Mouse (Mus musculus): ENCODE measurements around the gene Hoxa2. TPM values are rescaled to one million over a fixed set of nuclear protein-coding genes. Genes with fewer than 3 reads are reported as not detected.

The Hoxa2 gene
- polyA plus RNA-seq, 1 experiment from 2014 or later = 0.10 TPM

GRCm38 (mm10) chr6:52150401-52150966, 14.1 kb downstream of the Hoxa2 start:
- H3K27me3 ChIP-seq (ENCODE audit: control insufficient read depth, insufficient read depth, low read depth, low read length) = peaks cover 74% of the 10 kb centered on the region
- no peak overlapping the region for H3K27ac ChIP-seq (ENCODE audit: low read length)
- no peak overlapping the region for H3K9ac ChIP-seq (ENCODE audit: low read depth, low read length)
- ATAC-seq = no peak
- H3K4me2 ChIP-seq (ENCODE audit: low read length) = no peak overlapping the region
- 4% methylated on average over 16 of the region's 16 CpGs for WGBS
- H3K9me3 ChIP-seq (replicated peaks; ENCODE audit: control insufficient read depth, low read length, poor library complexity, severe bottlenecking) = no peaks in the 10 kb centered on the region; the same call in 1 of the 2 replicates
- H3K4me1 ChIP-seq (ENCODE audit: control insufficient read depth, insufficient read depth, low read length) = no peaks in the 10 kb centered on the region
- H3K36me3 ChIP-seq (ENCODE audit: control insufficient read depth, insufficient read depth, low read length) = no peaks in the 10 kb centered on the region
- H3K4me3 ChIP-seq (ENCODE audit: low read depth, low read length) = no peak overlapping the region

GRCm38 (mm10) chr6:52139115-52139514, 25.5 kb downstream of the Hoxa2 start:
- no peaks in the 10 kb centered on the region for H3K36me3 ChIP-seq (ENCODE audit: control insufficient read depth, insufficient read depth, low read length)
- no peak overlapping the region for H3K9ac ChIP-seq (ENCODE audit: low read depth, low read length)
- no peak overlapping the region for H3K27ac ChIP-seq (ENCODE audit: low read length)
- 83% methylated on average over 5 of the region's 5 CpGs for WGBS
- H3K27me3 ChIP-seq (ENCODE audit: control insufficient read depth, insufficient read depth, low read depth, low read length) = peaks cover 3% of the 10 kb centered on the region
- 0 out of 2 replicates have a peak, but pooled peaks cover 4% of the 10 kb centered on the region for H3K4me1 ChIP-seq (ENCODE audit: control insufficient read depth, insufficient read depth, low read length)
- ATAC-seq = no peak
- no peak overlapping the region for H3K4me2 ChIP-seq (ENCODE audit: low read length)
- no peak overlapping the region for H3K4me3 ChIP-seq (ENCODE audit: low read depth, low read length)
- H3K9me3 ChIP-seq (replicated peaks; ENCODE audit: control insufficient read depth, low read length, poor library complexity, severe bottlenecking) = no peaks in the 10 kb centered on the region

GRCm38 (mm10) chr6:52138576-52138975, 26.1 kb downstream of the Hoxa2 start:
- 0 out of 2 replicates have a peak, but pooled peaks cover 4% of the 10 kb centered on the region for H3K4me1 ChIP-seq (ENCODE audit: control insufficient read depth, insufficient read depth, low read length)
- no peak overlapping the region for H3K9ac ChIP-seq (ENCODE audit: low read depth, low read length)
- H3K4me3 ChIP-seq (ENCODE audit: low read depth, low read length) = no peak overlapping the region
- no peak overlapping the region for H3K27ac ChIP-seq (ENCODE audit: low read length)
- H3K9me3 ChIP-seq (replicated peaks; ENCODE audit: control insufficient read depth, low read length, poor library complexity, severe bottlenecking) = no peaks in the 10 kb centered on the region
- H3K36me3 ChIP-seq (ENCODE audit: control insufficient read depth, insufficient read depth, low read length) = no peaks in the 10 kb centered on the region
- H3K4me2 ChIP-seq (ENCODE audit: low read length) = no peak overlapping the region
- WGBS = 79% methylated on average over 10 of the region's 10 CpGs
- no peak for ATAC-seq
- H3K27me3 ChIP-seq (ENCODE audit: control insufficient read depth, insufficient read depth, low read depth, low read length) = peaks cover 2% of the 10 kb centered on the region

- 52% methylated on average over 9 of the region's 9 CpGs for WGBS
- no peak overlapping the region for H3K9ac ChIP-seq (ENCODE audit: low read depth, low read length)
- no peak; the same call in 1 of the 2 replicates for ATAC-seq
- H3K27ac ChIP-seq (ENCODE audit: low read length) = no peak overlapping the region
- H3K4me2 ChIP-seq (ENCODE audit: low read length) = no peak overlapping the region
- H3K4me1 ChIP-seq (ENCODE audit: control insufficient read depth, insufficient read depth, low read length) = 0 out of 2 replicates have a peak, but pooled peaks cover 4% of the 10 kb centered on the region
- H3K9me3 ChIP-seq (replicated peaks; ENCODE audit: control insufficient read depth, low read length, poor library complexity, severe bottlenecking) = no peaks in the 10 kb centered on the region
- no peaks in the 10 kb centered on the region; the same call in 1 of the 2 replicates for H3K27me3 ChIP-seq (ENCODE audit: control insufficient read depth, insufficient read depth, low read depth, low read length)
- H3K36me3 ChIP-seq (ENCODE audit: control insufficient read depth, insufficient read depth, low read length) = no peaks in the 10 kb centered on the region
- H3K4me3 ChIP-seq (ENCODE audit: low read depth, low read length) = no peak overlapping the region
Measured at GRCm38 (mm10) chr6:52137841-52138535, 26.6 kb downstream of the Hoxa2 start.

- H3K27ac ChIP-seq (ENCODE audit: low read length) = no peak overlapping the region
- H3K4me1 ChIP-seq (ENCODE audit: control insufficient read depth, insufficient read depth, low read length) = peaks cover 16% of the 10 kb centered on the region
- H3K27me3 ChIP-seq (ENCODE audit: control insufficient read depth, insufficient read depth, low read depth, low read length) = no peaks in the 10 kb centered on the region; the same call in 1 of the 2 replicates
- H3K4me3 ChIP-seq (ENCODE audit: low read depth, low read length) = no peak overlapping the region
- H3K4me2 ChIP-seq (ENCODE audit: low read length) = no peak overlapping the region
- H3K36me3 ChIP-seq (ENCODE audit: control insufficient read depth, insufficient read depth, low read length) = no peaks in the 10 kb centered on the region
- peaks cover 4% of the 10 kb centered on the region for H3K9me3 ChIP-seq (replicated peaks; ENCODE audit: control insufficient read depth, low read length, poor library complexity, severe bottlenecking)
- H3K9ac ChIP-seq (ENCODE audit: low read depth, low read length) = no peak overlapping the region
- ATAC-seq = no peak
- WGBS = 85% methylated on average over 4 of the region's 4 CpGs
Measured at GRCm38 (mm10) chr6:52123673-52124072, 41.0 kb downstream of the Hoxa2 start.

- H3K9ac ChIP-seq (ENCODE audit: low read depth, low read length) = no peak overlapping the region
- H3K4me3 ChIP-seq (ENCODE audit: low read depth, low read length) = no peak overlapping the region
- H3K4me1 ChIP-seq (ENCODE audit: control insufficient read depth, insufficient read depth, low read length) = peaks cover 19% of the 10 kb centered on the region
- no peak overlapping the region for H3K27ac ChIP-seq (ENCODE audit: low read length)
- H3K4me2 ChIP-seq (ENCODE audit: low read length) = no peak overlapping the region
- H3K9me3 ChIP-seq (replicated peaks; ENCODE audit: control insufficient read depth, low read length, poor library complexity, severe bottlenecking) = no peaks in the 10 kb centered on the region
- H3K27me3 ChIP-seq (ENCODE audit: control insufficient read depth, insufficient read depth, low read depth, low read length) = no peaks in the 10 kb centered on the region
- 72% methylated on average over 3 of the region's 3 CpGs for WGBS
- H3K36me3 ChIP-seq (ENCODE audit: control insufficient read depth, insufficient read depth, low read length) = no peaks in the 10 kb centered on the region
- no peak for ATAC-seq
Measured at GRCm38 (mm10) chr6:52121173-52121572, 43.5 kb downstream of the Hoxa2 start.

GRCm38 (mm10) chr6:52118903-52119635, 45.6 kb downstream of the Hoxa2 start:
- peak; percentile 90 for ATAC-seq
- H3K4me2 ChIP-seq (ENCODE audit: low read length) = peak overlapping the region; percentile 25; the same call in 1 of the 2 replicates
- 14% methylated on average over 6 of the region's 6 CpGs for WGBS
- peaks cover 19% of the 10 kb centered on the region for H3K4me1 ChIP-seq (ENCODE audit: control insufficient read depth, insufficient read depth, low read length)
- no peak overlapping the region for H3K9ac ChIP-seq (ENCODE audit: low read depth, low read length)
- no peaks in the 10 kb centered on the region for H3K36me3 ChIP-seq (ENCODE audit: control insufficient read depth, insufficient read depth, low read length)
- no peaks in the 10 kb centered on the region for H3K27me3 ChIP-seq (ENCODE audit: control insufficient read depth, insufficient read depth, low read depth, low read length)
- no peak overlapping the region for H3K4me3 ChIP-seq (ENCODE audit: low read depth, low read length)
- peak overlapping the region; percentile 53 for H3K27ac ChIP-seq (ENCODE audit: low read length)
- H3K9me3 ChIP-seq (replicated peaks; ENCODE audit: control insufficient read depth, low read length, poor library complexity, severe bottlenecking) = no peaks in the 10 kb centered on the region

- no peaks in the 10 kb centered on the region for H3K27me3 ChIP-seq (ENCODE audit: control insufficient read depth, insufficient read depth, low read depth, low read length)
- no peak overlapping the region for H3K9ac ChIP-seq (ENCODE audit: low read depth, low read length)
- H3K4me3 ChIP-seq (ENCODE audit: low read depth, low read length) = no peak overlapping the region
- H3K9me3 ChIP-seq (replicated peaks; ENCODE audit: control insufficient read depth, low read length, poor library complexity, severe bottlenecking) = no peaks in the 10 kb centered on the region
- no peak overlapping the region for H3K4me2 ChIP-seq (ENCODE audit: low read length)
- peaks cover 19% of the 10 kb centered on the region for H3K4me1 ChIP-seq (ENCODE audit: control insufficient read depth, insufficient read depth, low read length)
- no peak for ATAC-seq
- no peak overlapping the region for H3K27ac ChIP-seq (ENCODE audit: low read length)
- WGBS = 33% methylated on average over 5 of the region's 5 CpGs
- no peaks in the 10 kb centered on the region for H3K36me3 ChIP-seq (ENCODE audit: control insufficient read depth, insufficient read depth, low read length)
Measured at GRCm38 (mm10) chr6:52115899-52116298, 48.7 kb downstream of the Hoxa2 start.
